Mouse (Mus musculus) small intestine, adult 2 months (tissue): Measurements from ENCODE around the gene Gpr1.

Experiments used
- CTCF ChIP-seq: fragments of 200-500 bp; IDR thresholded peaks from 2 replicates; pipeline ENCODE4 v1.5.1; 2012; ENCODE audit warnings: low read depth, mild to moderate bottlenecking, control low read depth, inconsistent platforms, low read length, moderate library complexity, mixed read lengths; ENCODE audit not compliant: insufficient replicate concordance, insufficient read length; ENCODE audit errors: extremely low read depth
- POLR2A ChIP-seq: fragments of 200-500 bp; IDR thresholded peaks from 2 replicates; pipeline ENCODE4 v1.6.1; 2012; ENCODE audit warnings: low read depth, mild to moderate bottlenecking, control low read depth, inconsistent platforms, low read length, moderate library complexity

DNA sequence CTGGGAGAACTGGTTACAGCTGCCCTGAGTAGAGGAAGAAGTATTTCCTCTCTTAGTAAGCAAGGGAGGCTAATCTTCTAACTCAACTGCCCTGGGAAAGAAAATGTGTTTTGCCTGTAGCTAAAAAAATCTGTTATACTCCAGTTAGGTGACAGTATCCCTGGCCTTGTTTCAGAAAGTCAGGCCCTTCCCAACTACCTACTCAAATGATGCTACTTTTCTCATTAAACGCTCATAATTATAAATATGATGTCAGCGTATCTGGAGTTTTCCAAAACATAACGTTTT, at the start of gene Gpr1:
- TF ChIP-seq POLR2A (no peak), CTCF (no peak)
